Mouse (Mus musculus): ENCODE results near the gene Fh1. TPM values are rescaled to one million over a fixed set of nuclear protein-coding genes. Genes with fewer than 3 reads are reported as not detected.

Gene Fh1
- 10 to 100 TPM; 73.1 to 79.9 TPM for total RNA-seq (2021)

DNA sequence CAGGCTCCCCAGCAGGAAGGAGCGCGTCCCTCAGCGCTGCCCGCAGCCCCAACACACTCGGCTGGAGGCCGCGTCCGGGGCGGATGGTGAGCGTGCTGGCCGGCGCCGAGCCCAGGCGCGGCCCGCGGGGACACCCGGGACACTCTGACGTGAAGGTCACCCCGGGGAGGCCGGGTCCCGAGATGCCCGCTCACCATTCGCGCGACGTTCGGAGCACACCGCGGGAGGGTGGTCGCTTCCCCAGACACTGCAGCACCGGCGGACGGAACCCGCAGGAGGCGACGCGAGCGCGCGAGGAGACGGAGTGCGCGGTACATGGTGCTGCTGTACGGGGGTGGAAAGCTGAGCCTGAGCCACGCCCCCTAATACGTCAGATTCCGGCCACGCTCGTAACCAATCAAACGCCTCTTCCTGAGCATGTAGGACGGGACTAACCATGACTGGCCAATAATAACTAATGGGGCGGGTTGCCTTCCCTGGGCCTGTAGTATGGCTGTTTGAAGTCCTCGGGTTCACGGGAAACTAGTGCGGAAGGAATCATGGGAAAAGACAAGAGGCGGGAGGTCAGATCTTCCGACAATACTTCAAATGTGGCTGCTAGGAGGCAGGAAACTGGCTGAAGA lies at the start of gene Fh1:
TSS of gene Fh1 (minus strand) at position 379 of the 623 bp plus-strand sequence.
- DNase-seq (ENCODE audit: low spot score in 2 of 2): peak; percentile 95
- intact Hi-C loops (cut with DNase I): no loop called here

DNA sequence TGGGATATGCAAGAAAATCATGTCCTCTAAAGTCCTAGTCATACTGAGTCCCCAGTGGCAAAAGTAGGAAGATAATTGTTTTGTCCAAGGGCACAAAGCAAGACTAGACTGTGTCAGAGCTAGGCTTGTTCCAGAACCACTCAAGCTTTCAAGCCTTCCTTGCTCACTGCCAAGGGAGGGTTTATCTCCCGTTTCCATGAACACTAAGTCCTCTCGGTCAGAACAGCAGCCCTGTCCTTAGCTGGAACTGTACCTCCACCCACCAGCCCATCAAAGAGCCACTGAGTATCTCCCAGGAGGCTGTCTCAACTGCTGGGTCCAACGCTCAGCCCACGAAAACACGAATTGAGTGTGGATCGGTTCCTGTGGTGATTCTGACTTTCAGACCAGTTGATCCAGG lies 49.7 kb upstream of the Fh1 start:
- intact Hi-C loops (cut with DNase I): loop anchor here (10.0 kb wide), 3 partner anchors 190 to 640 kb away; partner anchors contain the start of gene Gm38100
- no peak for DNase-seq (ENCODE audit: low spot score in 2 of 2)

DNA sequence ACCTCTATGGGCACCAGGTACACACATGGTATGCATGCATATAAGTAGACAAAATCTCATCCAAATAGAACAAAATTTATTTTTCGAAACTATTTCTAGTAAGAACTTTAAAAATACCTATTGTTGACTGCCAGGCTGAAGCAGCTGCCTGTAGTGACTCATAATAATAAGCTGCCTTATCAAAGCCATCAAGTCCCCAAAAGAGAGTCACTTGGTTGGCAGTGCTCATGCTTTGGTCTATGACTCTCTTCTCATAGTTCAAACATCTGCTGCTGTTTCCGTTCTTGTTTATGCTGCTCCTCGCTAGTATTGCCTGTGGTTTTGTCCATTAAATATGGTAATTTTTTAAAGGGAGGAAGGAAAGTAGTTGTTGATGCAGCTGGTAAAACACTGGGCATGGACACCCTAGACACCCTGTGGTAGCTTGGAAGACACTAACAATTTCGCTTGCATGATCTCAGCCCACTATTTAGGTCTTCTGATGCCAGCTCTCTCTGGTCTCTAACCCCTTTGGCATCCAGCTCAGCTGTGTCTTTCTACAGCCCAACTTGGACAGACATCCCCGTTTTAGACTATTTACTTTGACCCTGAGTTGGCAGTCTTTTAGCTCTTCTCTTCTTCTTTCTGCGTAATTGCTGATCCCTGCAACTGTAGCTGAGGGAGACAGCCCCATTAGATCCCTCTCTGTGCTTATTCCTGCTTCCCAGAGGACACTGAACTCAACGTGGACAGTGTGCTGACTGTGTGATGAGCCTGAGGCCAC lies 48.3 kb upstream of the Fh1 start:
- no peak for DNase-seq (ENCODE audit: low spot score in 2 of 2)
- intact Hi-C loops (cut with DNase I): loop anchor here (10.0 kb wide), 3 partner anchors 191 to 639 kb away; partner anchors contain the start of gene Gm38100

DNA sequence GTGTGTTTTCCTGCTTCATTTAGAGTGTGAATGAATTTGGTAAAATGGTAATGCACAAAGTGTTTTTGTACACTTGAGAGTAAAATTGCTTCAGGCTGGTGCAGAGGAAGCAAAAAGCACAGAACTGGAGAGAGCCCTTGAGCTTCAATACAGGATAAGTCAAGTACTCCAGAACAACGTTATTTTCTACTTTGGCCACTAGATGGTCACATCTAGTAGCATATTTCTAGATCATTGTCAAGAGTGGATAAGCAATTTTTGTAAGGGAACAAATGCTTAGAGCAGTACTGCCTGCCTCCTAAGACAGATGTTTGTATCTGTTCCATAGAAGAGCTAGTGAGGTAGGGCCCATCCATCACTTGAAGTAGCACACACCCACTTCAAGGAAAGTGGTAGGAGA lies 46.2 kb upstream of the Fh1 start:
- no peak for DNase-seq (ENCODE audit: low spot score in 2 of 2)
- intact Hi-C loops (cut with DNase I): loop anchor here (10.0 kb wide), 3 partner anchors 193 to 637 kb away; partner anchors contain the start of gene Gm38100

DNA sequence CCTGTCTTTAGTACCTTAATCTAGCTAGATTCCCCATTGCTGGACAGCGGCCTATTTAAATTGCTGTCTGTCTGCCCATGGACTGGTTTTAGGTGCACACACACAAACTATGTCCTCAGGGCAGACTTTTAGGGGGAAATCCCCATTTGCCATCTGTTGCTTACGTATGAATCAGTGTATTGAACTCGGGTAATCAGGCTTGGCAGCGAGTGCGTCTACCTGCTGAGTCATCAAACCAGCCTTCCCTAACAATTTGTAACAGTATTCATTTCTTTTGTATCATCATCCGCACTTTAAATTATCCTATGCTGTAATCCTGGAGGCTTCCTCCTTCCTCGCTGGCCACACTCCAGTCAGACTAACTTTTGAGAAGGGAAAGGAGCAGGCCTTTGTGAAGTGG lies 44.6 kb upstream of the Fh1 start:
- intact Hi-C loops (cut with DNase I): loop anchor here (10.0 kb wide), 3 partner anchors 195 to 635 kb away; partner anchors contain the start of gene Gm38100
- no peak for DNase-seq (ENCODE audit: low spot score in 2 of 2)

DNA sequence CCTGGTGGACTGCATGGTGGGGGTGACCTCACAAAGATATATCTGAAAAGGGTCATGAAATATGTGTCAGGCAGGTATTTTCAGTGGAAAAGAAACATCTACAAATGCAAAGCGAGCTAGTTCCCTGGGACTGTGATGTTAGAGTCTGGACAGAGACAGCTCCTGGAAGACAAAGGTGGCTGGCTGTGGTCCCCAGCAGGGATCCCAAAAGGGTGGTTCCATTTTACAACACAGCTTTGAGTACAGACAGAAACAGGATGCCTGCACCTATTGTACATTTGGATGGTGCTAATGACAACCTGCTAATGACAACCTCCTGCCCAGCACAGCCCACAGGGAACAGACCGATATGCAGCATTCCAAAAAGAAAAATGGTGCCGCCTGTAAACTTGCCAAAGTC lies 44.0 kb upstream of the Fh1 start:
- intact Hi-C loops (cut with DNase I): no loop called here

DNA sequence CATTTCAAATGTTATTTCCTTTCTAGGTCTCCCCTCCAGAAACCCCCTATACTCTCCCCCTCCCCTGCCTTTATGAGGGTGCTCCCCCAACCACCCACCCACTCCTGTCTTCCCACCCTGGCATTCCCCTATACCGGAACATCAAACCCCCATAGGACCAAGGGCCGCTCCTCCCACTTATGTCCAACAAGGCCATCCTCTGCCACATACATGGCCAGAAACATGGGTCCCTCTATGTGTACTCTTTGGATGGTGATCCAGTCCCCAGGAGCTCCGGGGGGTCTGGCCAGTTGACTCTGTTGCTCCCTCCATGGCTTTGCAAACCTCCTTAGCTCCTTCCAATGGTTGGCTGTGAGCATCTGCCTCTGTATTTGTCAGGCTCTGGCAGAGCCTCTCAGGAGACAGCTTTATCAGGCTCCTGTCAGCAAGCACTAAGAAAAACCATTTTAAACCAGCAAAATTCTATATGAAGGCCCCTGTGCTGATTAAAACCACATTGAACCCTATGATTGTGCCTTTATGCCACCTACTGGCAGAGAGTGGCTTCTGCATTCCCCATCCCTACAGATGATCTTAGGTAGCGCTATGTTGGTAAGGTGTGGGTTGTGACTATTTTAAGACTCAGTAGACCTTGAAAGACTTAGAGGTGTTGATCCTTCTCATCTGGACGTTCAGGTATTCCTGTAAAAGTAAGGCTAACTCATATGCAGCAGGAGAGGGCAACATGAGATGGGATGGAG lies 43.4 kb upstream of the Fh1 start:
- no peak for DNase-seq (ENCODE audit: low spot score in 2 of 2)
- intact Hi-C loops (cut with DNase I): no loop called here

More for the DNA sequence above, 44.0 kb upstream of the Fh1 start:
- DNase-seq (ENCODE audit: low spot score in 2 of 2): no peak

DNA sequence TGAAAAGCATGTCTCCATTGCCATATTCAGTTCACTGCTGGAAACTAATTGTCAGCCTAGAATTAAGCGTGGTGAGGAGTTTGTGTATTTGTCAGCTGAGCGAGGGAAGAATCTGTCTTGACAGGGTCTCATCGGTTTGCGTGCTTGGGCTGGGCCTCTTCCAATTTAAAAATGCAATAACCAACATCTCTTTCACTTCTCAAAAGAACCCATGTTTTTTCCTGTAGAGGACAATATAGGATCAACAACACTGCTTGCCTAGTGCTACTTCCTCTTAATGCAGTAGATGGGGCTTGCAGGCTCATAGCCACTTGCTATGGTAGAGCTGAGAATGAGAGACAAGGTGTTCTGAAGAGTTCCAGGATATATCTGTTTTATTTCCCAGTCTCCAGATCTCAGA lies 34.5 kb upstream of the Fh1 start:
- no peak for DNase-seq (ENCODE audit: low spot score in 2 of 2)
- intact Hi-C loops (cut with DNase I): no loop called here

DNA sequence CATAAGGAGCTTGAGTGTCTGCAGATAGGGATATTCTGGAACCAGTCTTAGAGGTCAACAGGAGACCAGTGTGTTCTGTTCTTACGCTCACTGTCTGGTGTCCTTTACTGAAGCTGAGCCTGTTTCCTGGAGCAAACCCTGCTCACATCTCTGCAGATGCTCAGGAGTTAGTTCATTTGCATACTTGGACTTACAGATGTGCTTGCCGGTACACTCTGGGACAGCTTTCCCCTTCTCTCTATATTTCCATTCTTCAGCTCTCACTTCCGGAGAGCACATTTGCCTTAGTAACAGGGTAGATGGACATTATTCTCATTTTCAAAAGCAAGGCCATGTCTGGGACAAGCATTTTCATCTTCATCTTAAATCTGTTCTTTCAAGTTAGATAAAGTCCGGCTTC lies 23.2 kb upstream of the Fh1 start:
- no peak for DNase-seq (ENCODE audit: low spot score in 2 of 2)
- intact Hi-C loops (cut with DNase I): no loop called here

DNA sequence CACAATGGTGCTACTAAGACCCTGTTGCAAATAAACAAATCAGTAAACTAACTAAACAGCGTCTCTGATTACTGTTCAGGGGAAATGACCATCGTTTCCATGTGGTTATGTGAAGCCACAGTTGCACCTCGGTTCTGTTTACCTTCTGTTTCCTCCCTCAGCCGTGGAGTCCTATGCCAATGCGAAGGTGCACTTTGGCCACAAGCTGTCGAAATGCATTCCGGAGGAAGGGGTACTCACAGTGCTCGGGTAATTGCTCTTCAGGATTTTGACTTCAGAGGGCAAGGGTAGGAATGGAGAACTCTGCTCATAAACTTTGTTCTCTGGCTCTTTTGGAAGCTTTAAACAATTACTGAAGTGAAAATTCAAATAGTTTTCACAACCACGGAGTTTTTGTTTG lies 21.5 kb upstream of the Fh1 start:
- intact Hi-C loops (cut with DNase I): no loop called here
- DNase-seq (ENCODE audit: low spot score in 2 of 2): no peak

DNA sequence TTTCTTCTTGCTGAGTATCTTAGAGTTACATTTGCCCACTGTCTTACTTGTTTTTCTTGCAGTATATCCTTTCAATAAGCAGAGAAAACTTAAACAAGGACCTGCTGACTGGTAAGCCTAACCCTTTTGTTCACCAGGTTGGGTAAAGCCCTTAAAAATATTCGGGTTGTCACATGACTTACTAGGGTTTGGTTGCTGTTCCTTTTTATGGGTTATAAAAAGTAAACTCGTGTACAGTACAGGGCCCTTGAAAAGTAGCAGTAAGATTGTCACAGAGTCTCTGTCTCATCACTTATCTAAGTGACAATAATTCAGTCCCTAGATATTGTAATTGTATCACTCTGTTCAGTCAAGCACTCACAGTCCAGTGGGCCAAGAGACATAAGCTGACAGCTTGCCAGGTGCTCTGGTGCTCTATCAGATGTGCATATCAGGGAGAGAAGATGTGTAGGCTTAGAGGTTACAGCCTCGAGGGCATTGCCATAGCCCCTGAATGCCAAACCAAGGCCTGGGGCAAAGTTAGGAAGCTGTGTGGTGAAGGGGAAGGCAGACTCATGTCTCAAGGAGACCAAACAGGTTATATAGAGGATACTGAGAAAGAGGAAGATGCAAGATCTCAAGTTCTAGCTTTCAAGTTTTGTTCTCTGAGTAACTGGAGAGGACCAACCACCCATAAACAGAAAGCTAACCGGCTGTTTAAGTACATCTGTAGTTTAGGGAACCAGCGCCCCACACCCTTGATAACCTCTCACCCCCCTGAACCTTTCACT lies 18.2 kb upstream of the Fh1 start:
- DNase-seq (ENCODE audit: low spot score in 2 of 2): no peak
- intact Hi-C loops (cut with DNase I): no loop called here

DNA sequence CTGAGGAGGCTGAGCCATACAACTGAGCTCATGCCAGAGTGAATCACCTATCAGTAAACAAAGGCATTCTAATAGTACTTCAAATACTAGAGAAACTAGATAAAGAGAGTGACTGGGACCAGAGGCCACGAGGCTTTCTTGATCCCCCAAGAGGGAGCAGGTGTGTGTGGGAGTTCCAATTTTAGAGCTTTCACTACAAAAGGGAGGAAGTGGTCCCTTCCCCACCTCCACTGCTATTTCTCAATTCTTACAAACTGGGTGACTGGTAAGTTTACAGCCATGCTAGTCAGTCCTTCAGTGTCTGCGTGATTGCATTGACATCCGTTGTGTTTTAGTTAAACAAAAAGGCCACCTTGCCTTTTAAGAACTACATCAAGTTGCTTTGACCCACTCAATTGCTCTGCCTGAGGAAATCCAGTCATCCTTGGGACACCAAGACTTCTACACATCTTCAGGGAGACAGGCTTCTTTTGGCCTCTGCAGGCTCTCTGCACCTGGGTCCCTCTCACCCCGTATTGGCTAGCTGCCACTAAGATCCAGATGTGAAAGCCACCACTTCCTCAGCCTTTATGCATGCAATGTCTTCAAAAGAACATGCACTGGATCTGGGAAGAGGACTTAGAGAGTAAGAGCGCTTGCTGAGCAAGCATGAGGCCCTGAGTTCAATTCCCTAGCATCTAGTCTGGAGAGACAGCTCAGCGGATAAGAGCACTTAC lies 15.2 kb upstream of the Fh1 start:
- DNase-seq (ENCODE audit: low spot score in 2 of 2): no peak

DNA sequence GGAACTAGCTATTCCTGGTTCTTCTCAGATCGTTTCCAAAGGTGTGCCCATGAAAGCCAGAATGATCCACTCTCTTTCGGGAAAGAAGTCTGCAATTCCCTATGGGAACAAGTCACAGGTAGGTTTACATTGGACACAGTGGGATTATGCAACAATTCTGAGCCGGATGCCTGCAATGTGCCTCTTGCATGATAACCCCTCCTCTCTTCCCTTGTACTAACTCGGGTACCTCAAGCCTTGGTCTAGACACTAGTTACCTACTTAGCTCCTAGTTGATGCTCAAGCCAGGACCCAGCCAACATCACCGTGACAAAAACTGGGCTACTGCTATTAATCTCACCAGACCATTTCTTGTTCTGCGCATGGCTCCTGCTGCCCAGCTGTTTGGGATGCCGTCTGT lies 13.6 kb upstream of the Fh1 start:
- intact Hi-C loops (cut with DNase I): no loop called here
- no peak for DNase-seq (ENCODE audit: low spot score in 2 of 2)

More for the DNA sequence above, 15.2 kb upstream of the Fh1 start:
- intact Hi-C loops (cut with DNase I): no loop called here

DNA sequence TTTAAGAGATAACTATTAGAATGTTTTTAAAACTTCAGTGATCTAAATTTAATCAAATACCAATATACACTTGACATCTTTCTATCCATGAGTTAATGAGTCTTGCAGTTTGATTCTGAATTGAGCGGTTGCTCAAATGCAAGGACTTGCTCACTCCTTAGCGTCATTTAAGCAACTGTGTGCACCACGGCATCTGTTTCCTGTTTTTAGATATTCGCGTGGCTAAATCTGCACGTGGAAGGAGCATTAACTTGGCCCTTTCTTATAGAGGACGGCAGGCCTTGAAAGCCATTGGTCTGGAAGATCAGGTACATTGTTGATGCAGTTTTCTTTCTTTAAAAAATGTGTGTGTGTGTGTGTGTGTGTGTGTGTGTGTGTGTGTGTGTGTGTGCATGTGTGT lies 12.2 kb upstream of the Fh1 start:
- intact Hi-C loops (cut with DNase I): no loop called here
- no peak for DNase-seq (ENCODE audit: low spot score in 2 of 2)

DNA sequence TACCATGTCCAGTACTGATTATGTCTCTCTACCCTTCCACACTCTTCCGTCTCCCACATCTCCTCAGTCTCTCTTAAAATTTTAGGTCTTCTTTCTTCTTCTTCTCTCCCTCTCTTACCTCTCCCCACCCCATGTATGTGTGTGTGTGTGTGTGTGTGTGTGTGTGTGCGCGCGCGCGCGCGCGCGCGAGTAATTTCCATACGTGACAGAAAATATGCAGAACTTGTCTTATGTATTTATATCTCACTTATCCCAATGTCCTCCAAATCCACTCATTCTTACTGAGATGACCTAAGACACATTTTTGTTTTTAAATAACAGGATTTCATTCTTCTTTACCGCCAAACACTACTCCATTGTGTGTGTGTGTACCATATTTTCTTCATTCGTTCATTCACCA lies 7.0 kb upstream of the Fh1 start:
- DNase-seq (ENCODE audit: low spot score in 2 of 2): no peak
- intact Hi-C loops (cut with DNase I): no loop called here

DNA sequence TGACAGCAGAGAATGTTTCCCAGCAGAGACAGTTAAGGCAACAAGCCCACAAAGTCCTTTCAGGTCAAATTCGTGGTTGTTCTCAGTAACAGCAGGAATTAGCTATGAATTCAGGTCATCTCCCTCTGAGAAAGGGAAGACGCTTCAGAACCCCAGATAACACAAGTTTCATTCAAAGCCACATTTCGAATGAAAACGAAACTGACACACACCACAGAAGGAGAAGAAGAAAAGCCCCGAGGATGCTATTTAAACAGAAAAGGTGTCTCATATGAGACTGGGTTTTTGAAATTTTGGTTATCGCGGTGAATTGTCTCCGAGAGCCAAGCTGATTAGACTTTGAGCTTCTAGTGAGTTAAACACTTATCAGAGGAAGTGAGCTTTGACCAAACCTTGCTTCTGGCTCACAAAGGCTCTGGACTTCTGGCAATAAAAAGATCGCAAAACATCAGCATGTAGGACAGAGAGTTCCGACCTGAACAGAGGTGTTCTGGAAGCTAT lies 6.3 kb upstream of the Fh1 start:
- DNase-seq (ENCODE audit: low spot score in 2 of 2): no peak
- intact Hi-C loops (cut with DNase I): no loop called here

DNA sequence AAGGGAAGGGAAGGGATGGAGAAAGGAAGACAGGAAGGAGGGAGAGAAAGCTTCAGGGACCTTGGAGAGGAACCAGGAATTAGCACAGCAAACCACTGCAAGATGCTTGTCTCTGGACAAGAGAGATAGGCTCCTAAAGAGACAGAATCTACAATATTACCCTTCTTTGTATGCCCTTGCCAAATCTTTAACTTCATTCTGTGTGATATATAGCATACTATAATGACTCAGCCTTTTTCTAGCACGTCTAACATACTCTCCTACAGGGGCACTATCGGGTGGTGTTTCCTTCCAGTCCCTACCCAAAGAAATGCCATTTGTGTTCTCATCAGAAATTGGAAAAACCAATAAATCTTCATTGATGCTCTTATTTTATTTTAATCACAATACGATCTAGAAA lies 5.6 kb upstream of the Fh1 start:
- intact Hi-C loops (cut with DNase I): no loop called here
- no peak for DNase-seq (ENCODE audit: low spot score in 2 of 2)

DNA sequence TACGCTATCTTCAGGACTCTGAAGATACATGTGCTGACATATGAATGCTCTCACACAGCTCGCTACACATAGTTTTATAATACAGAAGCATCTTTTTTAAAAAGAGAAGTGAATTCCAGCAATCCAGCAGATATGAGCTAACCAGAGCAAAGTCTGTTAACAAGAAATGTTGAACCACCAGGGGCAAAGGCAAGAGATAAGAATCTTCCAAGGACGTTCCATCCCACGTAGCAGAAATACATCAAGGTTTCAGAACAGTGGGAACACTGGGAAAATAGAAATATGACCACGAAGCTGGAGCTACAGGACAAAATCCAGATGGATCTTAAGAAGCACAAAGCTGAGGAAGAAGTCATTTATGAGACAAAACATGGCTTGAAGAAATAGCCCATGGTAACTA lies 4.9 kb upstream of the Fh1 start:
- no peak for DNase-seq (ENCODE audit: low spot score in 2 of 2)
- intact Hi-C loops (cut with DNase I): no loop called here

DNA sequence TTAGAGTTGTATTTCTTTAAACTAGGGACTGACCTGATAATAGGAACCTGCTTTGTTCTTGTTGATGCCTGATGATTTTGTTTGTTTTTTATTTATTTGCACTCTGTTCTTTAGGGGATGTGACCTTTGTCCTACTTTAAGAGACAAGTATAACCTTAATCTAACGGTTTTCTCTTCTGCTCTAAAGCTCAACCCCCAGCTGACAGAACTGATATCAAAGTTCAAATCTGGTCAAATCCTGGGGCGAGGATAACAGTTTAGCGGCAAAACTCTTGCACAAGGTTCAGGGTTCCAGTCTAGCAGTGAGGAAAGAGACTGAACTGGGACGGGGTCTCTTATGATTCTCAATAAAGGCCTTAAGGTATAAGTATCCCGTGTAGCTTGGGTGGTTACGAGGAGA lies 3.8 kb upstream of the Fh1 start:
- intact Hi-C loops (cut with DNase I): no loop called here
- DNase-seq (ENCODE audit: low spot score in 2 of 2): no peak

All from left cerebral cortex, postnatal 36 days (tissue).